Mouse (Mus musculus) hematopoietic stem cell, adult 5-6 weeks (primary cell): Measurements from ENCODE around the gene Stard3nl. TPM values are rescaled to one million over a fixed set of nuclear protein-coding genes. Genes with fewer than 3 reads are reported as not detected.
"Not testable (repeated sequence)": the region's sequence is repeated elsewhere in the genome, so short reads cannot be mapped to it uniquely, and the experiment has no call there.

Source experiments
- ATAC-seq, 2 experiments: fragments of 125-278 bp in 1 of 2; replicated peaks in 1 of 2; 2 replicates each; pipeline ENCODE4 v1.8.0; 2016 to 2017; ENCODE audit warnings: inconsistent platforms in 2 of 2, mild to moderate bottlenecking in 2 of 2, moderate number of reproducible peaks in 2 of 2, low read depth in 1 of 2, moderate TSS enrichment in 1 of 2; ENCODE audit not compliant: low FRiP score in 2 of 2, poor library complexity in 2 of 2, severe bottlenecking in 2 of 2, insufficient read depth in 1 of 2, low TSS enrichment in 1 of 2
- total RNA-seq: library from RNA; stranded (forward); fragments of 172-1452, 232-1000 nt; gene quantifications from 2 replicates; pipeline ENCODE4 v1.2.3, GENCODE M21; 2017

The Stard3nl gene
- total RNA-seq, 1 experiment from 2014 or later = 23.4 TPM

DNA sequence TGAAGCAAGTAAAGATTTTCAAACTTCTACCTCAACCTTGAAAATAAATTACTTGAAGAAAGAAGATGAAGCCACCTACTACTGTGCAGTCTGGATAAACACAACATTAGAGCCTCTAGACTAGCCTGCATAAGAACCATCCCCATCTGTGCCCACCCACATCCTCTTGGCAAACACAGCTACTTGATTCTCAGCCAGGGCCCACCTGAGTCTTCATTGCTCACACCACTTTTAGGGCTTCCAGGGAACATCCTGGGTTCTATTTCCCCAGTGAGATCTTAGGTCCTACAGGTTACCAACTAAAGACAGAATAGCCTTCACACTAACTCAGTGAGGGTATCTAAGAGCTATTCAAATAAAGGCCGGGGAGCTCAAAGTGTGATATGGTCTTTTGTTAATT lies 55.2 kb downstream of the Stard3nl start:
- ATAC-seq = not testable (repeated sequence)

GRCm38 (mm10) chr13:19336310-19336709 lies 59.3 kb downstream of the Stard3nl start:
- ATAC-seq = 0 out of 4 replicates have a peak, but pooled peaks of 1 of the 2 experiments have one; percentile 48

Other genes starting within 250 kb of the Stard3nl start
- gene Epdr1, start 224.1 kb upstream of the Stard3nl start, total RNA-seq = 3.1 and 19.3 TPM in 2 replicates
- gene Sfrp4, start 227.3 kb upstream of the Stard3nl start, total RNA-seq = 1.5 TPM in 1 of 2 replicates, not detected in the other